21 mouse cellular contexts compared by ENCODE assay signal in genomic region chr6:52518704-52519103, GRCm38 (mm10).
DNase-seq lines count a peak whose midpoint lies in the region; ATAC-seq lines count a peak whose summit lies in the region.
"Had no signal": no experiment of that assay in that cellular context is flagged by ENCODE, and none has a peak within 500 bp of the region (broad histone marks: within the 10 kb centered on the region; RNA-seq: fewer than 3 reads in every experiment).

No protein-coding gene starts in this region.

- H3K27me3 ChIP-seq in lung, embryonic 15.5 days = no peaks in the 10 kb centered on the region
- H3K27me3 ChIP-seq: embryonic facial prominence, embryonic 12.5 days; embryonic facial prominence, embryonic 15.5 days; hindbrain, embryonic 12.5 days had no signal

- peak overlapping the region; percentile 72; the same call in 1 of the 2 replicates for H3K27ac ChIP-seq in lung, embryonic 15.5 days
- H3K27ac ChIP-seq: embryonic facial prominence, embryonic 12.5 days; embryonic facial prominence, embryonic 15.5 days; gastrocnemius, adult 2 months; hindbrain, embryonic 12.5 days had no signal

- H3K4me1 ChIP-seq in lung, embryonic 15.5 days = peaks cover 32% of the 10 kb centered on the region
- H3K4me1 ChIP-seq: embryonic facial prominence, embryonic 12.5 days; embryonic facial prominence, embryonic 15.5 days; hindbrain, embryonic 12.5 days had no signal

- no peak for DNase-seq in lung, postnatal 25 days (ENCODE audit: low spot score)
- peak; percentile 15 to 45 for DNase-seq in lung, postnatal 4 days
- DNase-seq in lung, postnatal 14 days = no peak
- peak; percentile 20 for DNase-seq in urinary bladder, postnatal 14 days (ENCODE audit: low spot score)
- no peak for DNase-seq in urinary bladder, adult 18-20 months (ENCODE audit: low spot score in 2 of 2)
- DNase-seq: adrenal gland, adult 2 months; adrenal gland, postnatal 14 days; cerebellum, adult 11 months; cerebellum, adult 2 months; cerebellum, adult 9-11 months; cerebellum, postnatal 25 days; forebrain, postnatal 0 days; gastrocnemius, adult 2 months; gastrocnemius, postnatal 14 days had no signal

- WGBS in lung, embryonic 15.5 days = 34% methylated on average over 10 of the region's 10 CpGs

- H3K36me3 ChIP-seq in lung, embryonic 15.5 days = no peaks in the 10 kb centered on the region
- H3K36me3 ChIP-seq: embryonic facial prominence, embryonic 12.5 days; embryonic facial prominence, embryonic 15.5 days; hindbrain, embryonic 12.5 days had no signal

- no peak overlapping the region for H3K4me3 ChIP-seq in lung, embryonic 15.5 days
- H3K4me3 ChIP-seq: embryonic facial prominence, embryonic 12.5 days; embryonic facial prominence, embryonic 15.5 days; gastrocnemius, adult 2 months; hindbrain, embryonic 12.5 days had no signal

- ATAC-seq in lung, embryonic 15.5 days (ENCODE audit: borderline replicate concordance, extremely low read depth, low FRiP score, low TSS enrichment) = peak; percentile 92
- ATAC-seq: CD4-positive, CD25-positive, alpha-beta regulatory T cell, adult 4 months; forebrain, embryonic 14.5 days; forebrain, postnatal 0 days had no signal

- no peaks in the 10 kb centered on the region for H3K9me3 ChIP-seq in lung, embryonic 15.5 days
- H3K9me3 ChIP-seq: embryonic facial prominence, embryonic 12.5 days; embryonic facial prominence, embryonic 15.5 days; hindbrain, embryonic 12.5 days had no signal

- no peak overlapping the region for H3K4me2 ChIP-seq in lung, embryonic 15.5 days
- H3K4me2 ChIP-seq: embryonic facial prominence, embryonic 12.5 days; embryonic facial prominence, embryonic 15.5 days; heart, embryonic 11.5 days; hindbrain, embryonic 12.5 days had no signal

- no peak overlapping the region for H3K9ac ChIP-seq in lung, embryonic 15.5 days
- H3K9ac ChIP-seq: embryonic facial prominence, embryonic 12.5 days; embryonic facial prominence, embryonic 15.5 days; forebrain, postnatal 0 days; hindbrain, embryonic 12.5 days had no signal

Comparison
In these comparisons a context has a peak if more than half of its experiments do, and no peak if none do; other contexts are left out.
1. DNase-seq: peak in lung, postnatal 4 days (2 of 2) and urinary bladder, postnatal 14 days (single experiment); none in lung, postnatal 25 days (single experiment), lung, postnatal 14 days (single experiment) and urinary bladder, adult 18-20 months (0 of 2).